Mouse (Mus musculus): ENCODE measurements around the gene Tmpo. TPM values are rescaled to one million over a fixed set of nuclear protein-coding genes. Genes with fewer than 3 reads are reported as not detected.
A peak's percentile ranks its signal among the peaks of the same experiment; 100 is the strongest.
"Not testable (repeated sequence)": the region's sequence is repeated elsewhere in the genome, so short reads cannot be mapped to it uniquely, and the experiment has no call there.

The Tmpo gene
- polyA plus RNA-seq, 1 experiment from 2014 or later: 401 TPM

DNA sequence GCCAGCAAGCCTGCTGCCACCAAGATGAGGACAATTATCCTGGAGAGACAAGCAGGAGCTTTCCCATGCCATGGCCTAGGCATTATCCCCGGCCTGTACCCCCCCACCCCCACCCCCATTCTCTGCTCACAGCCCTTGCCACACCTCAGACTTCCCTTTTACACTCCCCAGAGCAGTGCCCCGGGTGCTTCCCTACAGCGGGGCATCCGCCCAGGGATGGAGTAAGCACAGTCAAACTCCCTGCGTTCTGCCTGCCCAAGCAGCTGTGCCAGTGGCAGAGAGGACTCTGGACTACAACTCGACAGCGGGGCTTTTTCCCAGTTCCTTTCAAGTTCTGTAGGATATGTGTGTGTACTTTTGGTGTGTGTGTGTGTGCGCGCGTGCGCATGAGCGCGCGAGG lies 14.0 kb upstream of the Tmpo start:
- Histone ChIP-seq H3K27ac (replicated peaks; ENCODE audit: low read depth, low read length) (no peak overlapping the region), H3K9me3 (replicated peaks; ENCODE audit: control insufficient read depth, low read length) (no peaks in the 10 kb centered on the region), H3K27me3 (ENCODE audit: control insufficient read depth, insufficient read depth, low read length) (no peaks in the 10 kb centered on the region), H3K4me2 (ENCODE audit: low read depth, low read length) (no peak overlapping the region), H3K9ac (replicated peaks; ENCODE audit: low read length) (no peak overlapping the region), H3K4me1 (ENCODE audit: control insufficient read depth, insufficient read depth, low read length) (no peaks in the 10 kb centered on the region), H3K36me3 (replicated peaks; ENCODE audit: control insufficient read depth, insufficient read depth, low read depth, low read length) (no peaks in the 10 kb centered on the region), H3K4me3 (ENCODE audit: low read depth, low read length) (no peak overlapping the region)
- DNase-seq (ENCODE audit: low spot score) (no peak), ATAC-seq (replicated peaks; ENCODE audit: insufficient number of reproducible peaks, low FRiP score, low TSS enrichment, low read depth) (no peak)
- 85% methylated on average over 14 of the region's 14 CpGs for WGBS

DNA sequence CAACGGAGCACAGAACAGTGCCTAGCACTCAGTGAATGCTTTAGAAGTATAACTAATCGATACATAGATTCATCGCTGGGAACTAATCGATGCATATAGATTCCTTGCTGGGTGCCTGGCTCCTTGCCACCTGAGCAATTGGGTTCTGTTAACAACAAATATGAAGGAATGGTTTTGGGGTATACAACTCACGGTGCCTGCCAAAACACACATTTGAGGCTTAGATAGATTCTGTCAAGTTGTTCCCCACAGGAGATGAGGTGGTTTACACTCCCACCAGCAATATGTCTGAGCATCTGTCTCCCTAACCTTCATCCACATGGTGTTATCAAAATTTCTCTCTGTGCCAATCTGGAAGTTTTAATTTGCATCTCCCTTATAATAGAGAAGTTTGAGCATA lies 10.7 kb upstream of the Tmpo start:
- Histone ChIP-seq H3K36me3 (replicated peaks; ENCODE audit: control insufficient read depth, insufficient read depth, low read depth, low read length) (no peaks in the 10 kb centered on the region), H3K4me1 (ENCODE audit: control insufficient read depth, insufficient read depth, low read length) (no peaks in the 10 kb centered on the region), H3K4me3 (ENCODE audit: low read depth, low read length) (no peak overlapping the region), H3K27ac (replicated peaks; ENCODE audit: low read depth, low read length) (no peak overlapping the region), H3K27me3 (ENCODE audit: control insufficient read depth, insufficient read depth, low read length) (no peaks in the 10 kb centered on the region), H3K4me2 (ENCODE audit: low read depth, low read length) (no peak overlapping the region), H3K9me3 (replicated peaks; ENCODE audit: control insufficient read depth, low read length) (no peaks in the 10 kb centered on the region), H3K9ac (replicated peaks; ENCODE audit: low read length) (no peak overlapping the region)
- no peak for ATAC-seq (replicated peaks; ENCODE audit: insufficient number of reproducible peaks, low FRiP score, low TSS enrichment, low read depth)
- no peak for DNase-seq (ENCODE audit: low spot score)
- 96% methylated on average over 5 of the region's 5 CpGs for WGBS

DNA sequence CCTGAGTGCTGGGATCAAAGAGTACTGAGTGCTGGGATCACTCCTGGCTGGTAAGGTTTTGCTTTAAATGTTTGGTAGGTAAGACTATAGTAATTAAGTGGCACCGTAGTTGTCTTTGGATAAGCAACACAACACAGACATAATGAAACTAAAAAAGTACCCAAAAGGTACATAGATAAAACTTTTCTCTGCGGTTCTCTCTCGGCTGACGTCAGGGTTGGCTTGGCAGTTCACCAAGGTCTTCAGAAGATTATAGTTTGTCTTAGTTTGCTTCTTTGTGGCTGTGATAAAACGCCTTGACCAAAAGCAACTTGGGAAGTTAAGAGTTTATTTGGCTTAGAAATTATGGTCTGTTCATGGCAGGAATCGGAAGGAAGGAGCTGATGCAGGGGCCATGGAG lies 8.4 kb upstream of the Tmpo start:
- Histone ChIP-seq H3K4me2 (ENCODE audit: low read depth, low read length) (no peak overlapping the region), H3K27ac (replicated peaks; ENCODE audit: low read depth, low read length) (no peak overlapping the region), H3K27me3 (ENCODE audit: control insufficient read depth, insufficient read depth, low read length) (no peaks in the 10 kb centered on the region), H3K4me3 (ENCODE audit: low read depth, low read length) (no peak overlapping the region), H3K9ac (replicated peaks; ENCODE audit: low read length) (no peak overlapping the region), H3K4me1 (ENCODE audit: control insufficient read depth, insufficient read depth, low read length) (no peaks in the 10 kb centered on the region), H3K36me3 (replicated peaks; ENCODE audit: control insufficient read depth, insufficient read depth, low read depth, low read length) (no peaks in the 10 kb centered on the region), H3K9me3 (replicated peaks; ENCODE audit: control insufficient read depth, low read length) (no peaks in the 10 kb centered on the region)
- DNase-seq (ENCODE audit: low spot score): no peak
- 88% methylated on average over 6 of the region's 6 CpGs for WGBS
- no peak for ATAC-seq (replicated peaks; ENCODE audit: insufficient number of reproducible peaks, low FRiP score, low TSS enrichment, low read depth)

DNA sequence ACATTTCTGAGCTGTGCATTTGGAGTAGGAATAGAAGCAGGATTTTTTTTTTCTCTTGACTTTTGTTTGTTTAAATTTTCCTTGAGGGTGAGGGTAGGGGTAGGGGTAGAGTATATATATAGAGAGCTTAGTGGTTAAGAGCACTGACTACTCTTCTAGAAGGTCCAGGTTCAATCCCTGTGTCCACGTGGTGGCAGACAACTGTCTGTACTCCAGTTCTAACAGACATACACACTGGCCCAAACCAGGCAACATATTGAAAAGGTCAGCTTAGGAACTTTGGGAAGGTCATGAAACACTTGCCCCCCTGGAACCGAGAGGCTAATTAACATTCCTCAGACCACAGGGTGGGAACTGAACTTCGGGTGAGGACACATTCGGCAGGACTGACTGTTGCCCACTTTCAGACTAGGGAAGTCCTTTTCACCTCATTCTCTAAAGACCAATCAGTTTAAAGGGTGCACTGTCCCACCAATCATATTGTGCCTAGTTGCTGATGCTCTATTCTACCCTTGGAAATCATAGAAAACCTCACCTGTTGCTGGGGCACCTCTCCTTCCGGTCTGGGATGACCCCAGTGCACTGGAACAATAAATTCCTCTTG lies 7.7 kb upstream of the Tmpo start:
- Histone ChIP-seq H3K9ac (replicated peaks; ENCODE audit: low read length) (no peak overlapping the region), H3K27me3 (ENCODE audit: control insufficient read depth, insufficient read depth, low read length) (no peaks in the 10 kb centered on the region), H3K9me3 (replicated peaks; ENCODE audit: control insufficient read depth, low read length) (no peaks in the 10 kb centered on the region), H3K27ac (replicated peaks; ENCODE audit: low read depth, low read length) (no peak overlapping the region), H3K4me1 (ENCODE audit: control insufficient read depth, insufficient read depth, low read length) (no peaks in the 10 kb centered on the region), H3K4me3 (ENCODE audit: low read depth, low read length) (no peak overlapping the region), H3K36me3 (replicated peaks; ENCODE audit: control insufficient read depth, insufficient read depth, low read depth, low read length) (no peaks in the 10 kb centered on the region), H3K4me2 (ENCODE audit: low read depth, low read length) (no peak overlapping the region)
- ATAC-seq (replicated peaks; ENCODE audit: insufficient number of reproducible peaks, low FRiP score, low TSS enrichment, low read depth): no peak
- no peak for DNase-seq (ENCODE audit: low spot score)
- 59% methylated on average over 5 of the region's 5 CpGs for WGBS

DNA sequence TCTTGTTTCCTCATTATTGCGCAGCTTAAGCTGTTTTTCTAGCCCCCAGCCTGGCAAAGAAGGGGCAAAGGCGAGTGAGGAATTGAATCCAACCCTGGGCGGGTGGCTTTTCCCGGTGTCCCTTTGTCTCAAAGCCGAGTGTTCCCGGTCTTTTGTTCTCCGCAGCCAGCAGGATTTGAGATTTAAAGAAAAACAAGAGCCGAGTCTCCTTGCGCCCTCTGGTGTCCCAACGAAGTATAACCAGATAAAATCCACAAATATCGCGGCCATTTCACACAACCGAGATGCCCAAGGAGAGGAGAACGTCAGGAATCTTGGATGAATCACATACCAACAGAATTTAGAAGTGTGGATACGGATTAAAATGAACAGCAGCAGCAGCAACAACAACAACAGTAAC lies 6.8 kb upstream of the Tmpo start:
- Histone ChIP-seq H3K36me3 (replicated peaks; ENCODE audit: control insufficient read depth, insufficient read depth, low read depth, low read length) (no peaks in the 10 kb centered on the region), H3K4me3 (ENCODE audit: low read depth, low read length) (peak overlapping the region; percentile 7; the same call in 1 of the 2 replicates), H3K27ac (replicated peaks; ENCODE audit: low read depth, low read length) (peak overlapping the region; percentile 81), H3K4me1 (ENCODE audit: control insufficient read depth, insufficient read depth, low read length) (no peaks in the 10 kb centered on the region), H3K4me2 (ENCODE audit: low read depth, low read length) (peak overlapping the region; percentile 34), H3K9ac (replicated peaks; ENCODE audit: low read length) (peak overlapping the region; percentile 78), H3K9me3 (replicated peaks; ENCODE audit: control insufficient read depth, low read length) (no peaks in the 10 kb centered on the region), H3K27me3 (ENCODE audit: control insufficient read depth, insufficient read depth, low read length) (no peaks in the 10 kb centered on the region)
- WGBS: under 1% methylated on average over 15 of the region's 15 CpGs
- DNase-seq (ENCODE audit: low spot score) (peak; percentile 96), ATAC-seq (replicated peaks; ENCODE audit: insufficient number of reproducible peaks, low FRiP score, low TSS enrichment, low read depth) (no peak)

DNA sequence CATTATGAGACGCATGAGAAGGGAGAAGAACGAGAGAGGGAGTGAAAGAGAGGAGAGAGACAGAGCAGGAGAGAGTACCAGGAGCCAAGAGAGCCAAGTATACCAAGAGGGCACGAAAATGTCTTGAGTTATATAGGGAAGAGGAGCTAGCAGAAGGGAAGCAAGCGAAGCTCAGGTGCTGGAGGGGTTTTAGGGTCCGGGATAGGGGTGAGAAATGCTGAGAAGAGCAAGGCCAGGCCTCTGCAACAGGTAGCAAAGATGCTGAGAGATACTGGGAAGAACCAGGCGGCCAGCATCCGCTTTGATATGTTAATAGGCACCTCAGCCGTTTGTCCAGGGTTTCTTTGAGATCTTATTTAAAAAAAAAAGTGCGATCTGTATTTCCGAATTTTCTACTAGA lies 6.2 kb upstream of the Tmpo start:
- ATAC-seq (replicated peaks; ENCODE audit: insufficient number of reproducible peaks, low FRiP score, low TSS enrichment, low read depth): no peak
- H3K4me1 ChIP-seq (ENCODE audit: control insufficient read depth, insufficient read depth, low read length): no peaks in the 10 kb centered on the region
- WGBS: 29% methylated on average over 10 of the region's 10 CpGs
- H3K9me3 ChIP-seq (replicated peaks; ENCODE audit: control insufficient read depth, low read length): no peaks in the 10 kb centered on the region
- H3K27me3 ChIP-seq (ENCODE audit: control insufficient read depth, insufficient read depth, low read length): no peaks in the 10 kb centered on the region
- peak; percentile 53 for DNase-seq (ENCODE audit: low spot score)
- H3K27ac ChIP-seq (replicated peaks; ENCODE audit: low read depth, low read length): peak overlapping the region; percentile 81; the same call in 1 of the 2 replicates
- H3K4me2 ChIP-seq (ENCODE audit: low read depth, low read length): peak overlapping the region; percentile 34
- no peak overlapping the region for H3K4me3 ChIP-seq (ENCODE audit: low read depth, low read length)
- no peaks in the 10 kb centered on the region for H3K36me3 ChIP-seq (replicated peaks; ENCODE audit: control insufficient read depth, insufficient read depth, low read depth, low read length)
- peak overlapping the region; percentile 78 for H3K9ac ChIP-seq (replicated peaks; ENCODE audit: low read length)

DNA sequence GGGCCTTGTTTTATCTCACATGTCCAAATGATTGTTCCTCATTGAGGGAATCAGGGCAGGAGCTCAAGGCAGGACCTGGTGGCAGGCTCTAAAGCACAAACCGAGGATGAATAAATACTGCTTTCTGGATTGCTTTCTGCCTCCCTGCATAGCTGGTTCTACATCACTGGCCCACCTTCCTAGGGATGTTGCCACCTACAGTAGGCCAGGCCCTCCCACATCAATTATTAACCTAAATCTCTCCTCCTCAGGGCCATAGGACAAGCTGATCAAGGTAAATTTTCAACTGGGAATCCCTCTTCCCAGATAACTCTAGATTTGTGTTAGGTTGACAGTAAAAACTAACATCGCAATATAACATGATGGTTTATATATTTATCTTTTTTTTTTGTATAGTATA lies 4.6 kb upstream of the Tmpo start:
- Histone ChIP-seq H3K27me3 (ENCODE audit: control insufficient read depth, insufficient read depth, low read length) (no peaks in the 10 kb centered on the region), H3K9me3 (replicated peaks; ENCODE audit: control insufficient read depth, low read length) (no peaks in the 10 kb centered on the region), H3K9ac (replicated peaks; ENCODE audit: low read length) (no peak overlapping the region), H3K36me3 (replicated peaks; ENCODE audit: control insufficient read depth, insufficient read depth, low read depth, low read length) (no peaks in the 10 kb centered on the region), H3K4me3 (ENCODE audit: low read depth, low read length) (no peak overlapping the region), H3K4me2 (ENCODE audit: low read depth, low read length) (no peak overlapping the region), H3K4me1 (ENCODE audit: control insufficient read depth, insufficient read depth, low read length) (no peaks in the 10 kb centered on the region), H3K27ac (replicated peaks; ENCODE audit: low read depth, low read length) (no peak overlapping the region)
- DNase-seq (ENCODE audit: low spot score): no peak
- no peak for ATAC-seq (replicated peaks; ENCODE audit: insufficient number of reproducible peaks, low FRiP score, low TSS enrichment, low read depth)
- WGBS: 95% methylated on average over 2 of the region's 2 CpGs

DNA sequence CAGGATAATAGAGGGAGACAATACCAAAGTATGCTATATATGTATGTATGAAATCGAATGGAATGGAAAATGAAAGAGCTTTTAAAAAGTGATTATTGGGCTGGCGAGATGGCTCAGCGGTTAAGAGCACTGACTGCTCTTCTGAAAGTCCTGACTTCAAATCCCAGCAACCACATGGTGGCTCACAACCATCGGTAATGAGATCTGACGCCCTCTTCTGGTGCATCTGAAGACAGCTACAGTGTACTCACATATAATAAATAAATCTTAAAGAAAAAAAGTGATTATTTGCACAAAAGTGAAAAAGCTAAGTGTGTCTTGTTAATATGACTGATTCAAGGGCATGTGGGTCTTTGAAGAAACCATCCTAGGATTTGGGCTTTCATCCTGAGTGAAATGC lies 3.8 kb upstream of the Tmpo start:
- H3K27ac ChIP-seq (replicated peaks; ENCODE audit: low read depth, low read length); H3K9ac ChIP-seq (replicated peaks; ENCODE audit: low read length); H3K27me3 ChIP-seq (ENCODE audit: control insufficient read depth, insufficient read depth, low read length); DNase-seq (ENCODE audit: low spot score); H3K4me1 ChIP-seq (ENCODE audit: control insufficient read depth, insufficient read depth, low read length); H3K9me3 ChIP-seq (replicated peaks; ENCODE audit: control insufficient read depth, low read length); H3K4me2 ChIP-seq (ENCODE audit: low read depth, low read length); H3K4me3 ChIP-seq (ENCODE audit: low read depth, low read length); ATAC-seq (replicated peaks; ENCODE audit: insufficient number of reproducible peaks, low FRiP score, low TSS enrichment, low read depth); H3K36me3 ChIP-seq (replicated peaks; ENCODE audit: control insufficient read depth, insufficient read depth, low read depth, low read length): not testable (repeated sequence)
- WGBS: 65% methylated on average over 5 of the region's 5 CpGs

Data from embryonic facial prominence, embryonic 11.5 days (tissue).